Mouse (Mus musculus) liver, adult 2 months (tissue): ENCODE results near the gene Syne3.

Experiments used
- CTCF ChIP-seq: fragments of 200-500 bp; IDR thresholded peaks from 2 replicates; pipeline ENCODE4 v1.5.1; 2011; ENCODE audit warnings: low read depth, low read length, control low read depth
- POLR2A ChIP-seq: fragments of 200-500 bp; IDR thresholded peaks from 2 replicates; pipeline ENCODE4 v1.6.1; 2011; ENCODE audit warnings: low read length, control low read depth; ENCODE audit not compliant: insufficient read depth; ENCODE audit errors: extremely low read depth

GRCm38 (mm10) chr12:104960421-104960820, 49.2 kb downstream of the Syne3 start:
- TF ChIP-seq CTCF (no peak), POLR2A (no peak)
